Mouse (Mus musculus) myocyte (in vitro differentiated cells): Measurements from ENCODE around the gene Cwc22. TPM values are rescaled to one million over a fixed set of nuclear protein-coding genes. Genes with fewer than 3 reads are reported as not detected.

Experiments
- H3K27me3 ChIP-seq: one replicate; pipeline ENCODE4 v1.6.1; 2011; ENCODE audit not compliant: control insufficient read depth, insufficient read depth, insufficient read length
- H3K36me3 ChIP-seq: one replicate; pipeline ENCODE4 v1.6.1; 2011; ENCODE audit not compliant: control insufficient read depth, insufficient read depth
- H3K4me2 ChIP-seq: one replicate; pipeline ENCODE4 v1.6.1; 2011; ENCODE audit warnings: low read depth, control low read depth
- H3K4me3 ChIP-seq: one replicate; pipeline ENCODE4 v1.5.1; 2011; ENCODE audit warnings: mild to moderate bottlenecking, control low read depth, moderate library complexity
- H3K79me2 ChIP-seq: one replicate; pipeline ENCODE4 v1.6.1; 2011; ENCODE audit not compliant: control insufficient read depth, insufficient read depth
- H3ac ChIP-seq: one replicate; pipeline ENCODE4 v1.6.1; 2011; ENCODE audit not compliant: control insufficient read depth, insufficient read length
- CEBPB ChIP-seq: IDR thresholded peaks from 2 replicates; pipeline ENCODE4 v1.6.1; 2011; ENCODE audit warnings: mild to moderate bottlenecking, moderate library complexity; ENCODE audit not compliant: poor library complexity, insufficient read depth, severe bottlenecking
- E2F4 ChIP-seq: IDR thresholded peaks from one replicate; pipeline ENCODE4 v1.6.1; 2011; ENCODE audit warnings: mild to moderate bottlenecking, control low read depth, moderate library complexity; ENCODE audit not compliant: insufficient read depth
- MAX ChIP-seq: IDR thresholded peaks from one replicate; pipeline ENCODE4 v1.6.1; 2011; ENCODE audit warnings: low read depth, mild to moderate bottlenecking, control low read depth
- MYOD1 ChIP-seq, 3 experiments: IDR thresholded peaks; one replicate each; pipeline ENCODE4 v1.6.1; 2011; ENCODE audit warnings: control low read depth in 2 of 3, low read depth in 2 of 3, mild to moderate bottlenecking in 2 of 3, moderate library complexity in 1 of 3; ENCODE audit not compliant: insufficient read length in 2 of 3, control insufficient read depth in 1 of 3
- MYOG ChIP-seq, 3 experiments: IDR thresholded peaks; one replicate each; pipeline ENCODE4 v1.6.1; 2011; ENCODE audit warnings: control low read depth in 2 of 3, low read depth in 2 of 3, mild to moderate bottlenecking in 2 of 3; ENCODE audit not compliant: insufficient read length in 2 of 3, control insufficient read depth in 1 of 3, insufficient read depth in 1 of 3
- POLR2A ChIP-seq: IDR thresholded peaks from one replicate; pipeline ENCODE4 v1.6.1; 2011; ENCODE audit warnings: low read depth, mild to moderate bottlenecking, control low read depth, moderate library complexity; ENCODE audit not compliant: insufficient read length
- POLR2AphosphoS2 ChIP-seq: IDR thresholded peaks from one replicate; pipeline ENCODE4 v1.6.1; 2011; ENCODE audit warnings: low read depth, control low read depth; ENCODE audit not compliant: insufficient read length
- REST ChIP-seq: IDR thresholded peaks from one replicate; pipeline ENCODE4 v1.6.1; 2011; ENCODE audit warnings: mild to moderate bottlenecking, control low read depth, moderate library complexity; ENCODE audit not compliant: insufficient read depth, insufficient read length
- SRF ChIP-seq: IDR thresholded peaks from one replicate; pipeline ENCODE4 v1.6.1; 2011; ENCODE audit warnings: low read depth; ENCODE audit not compliant: control insufficient read depth, insufficient read length
- TCF12 ChIP-seq: IDR thresholded peaks from one replicate; pipeline ENCODE4 v1.6.1; 2011; ENCODE audit warnings: mild to moderate bottlenecking, control low read depth; ENCODE audit not compliant: poor library complexity, insufficient read depth, severe bottlenecking
- TCF3 ChIP-seq: IDR thresholded peaks from one replicate; pipeline ENCODE4 v1.6.1; 2011; ENCODE audit warnings: low read depth, control low read depth; ENCODE audit not compliant: insufficient read length
- USF1 ChIP-seq: IDR thresholded peaks from one replicate; pipeline ENCODE4 v1.6.1; 2011; ENCODE audit warnings: low read depth, mild to moderate bottlenecking, control low read depth, moderate library complexity
- polyA plus RNA-seq: library from polyadenylated mRNA; unstranded; fragments of >200 nt; fragmentation: generic; extraction: Trizol; gene quantifications from one replicate; pipeline ENCODE4 v1.2.1, GENCODE M21; 2012; ENCODE audit warnings: missing spikeins

Cwc22 gene
- polyA plus RNA-seq, 1 experiment, result 8.3 TPM

DNA sequence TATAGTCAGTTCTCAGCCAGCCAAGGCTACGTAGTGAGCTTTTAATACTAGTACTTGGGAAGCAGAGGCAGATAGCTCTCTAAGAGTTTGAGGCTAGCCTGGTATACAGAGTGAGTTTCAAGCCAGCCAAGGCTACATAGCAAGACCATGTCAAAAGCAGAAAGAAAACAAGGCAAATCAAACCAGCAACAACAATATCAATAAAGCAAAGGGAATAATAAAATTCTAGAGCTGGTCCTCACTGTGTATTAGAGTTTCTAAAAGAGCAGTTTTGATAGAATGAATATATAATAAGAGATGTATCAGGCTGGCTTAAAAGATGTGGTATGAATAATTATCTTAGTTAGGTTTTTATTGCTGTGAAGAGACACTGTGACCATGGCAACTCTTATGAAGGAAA, 2.0 kb upstream of the Cwc22 start:
- Histone ChIP-seq H3K4me2 (no peak overlapping the region), H3K4me3 (no peak overlapping the region), H3ac (no peak overlapping the region), H3K36me3 (no peaks in the 10 kb centered on the region), H3K27me3 (no peaks in the 10 kb centered on the region), H3K79me2 (peaks cover 24% of the 10 kb centered on the region)
- TF ChIP-seq REST (no peak), USF1 (no peak), TCF12 (no peak), CEBPB (no peak), MYOD1 (IDR thresholded peaks at IDR 0.05; ENCODE audit: control insufficient read depth in 1 of 3, insufficient read length in 2 of 3, low read depth in 2 of 3) (no peak), POLR2A (no peak), SRF (no peak)

GRCm38 (mm10) chr2:77947161-77947870, 1.1 kb upstream of the Cwc22 start:
- Histone ChIP-seq H3K27me3 (no peaks in the 10 kb centered on the region), H3K4me3 (no peak overlapping the region), H3K36me3 (peaks cover 3% of the 10 kb centered on the region), H3K4me2 (no peak overlapping the region), H3K79me2 (peaks cover 32% of the 10 kb centered on the region), H3ac (no peak overlapping the region)
- TF ChIP-seq POLR2AphosphoS2, result no peak

DNA sequence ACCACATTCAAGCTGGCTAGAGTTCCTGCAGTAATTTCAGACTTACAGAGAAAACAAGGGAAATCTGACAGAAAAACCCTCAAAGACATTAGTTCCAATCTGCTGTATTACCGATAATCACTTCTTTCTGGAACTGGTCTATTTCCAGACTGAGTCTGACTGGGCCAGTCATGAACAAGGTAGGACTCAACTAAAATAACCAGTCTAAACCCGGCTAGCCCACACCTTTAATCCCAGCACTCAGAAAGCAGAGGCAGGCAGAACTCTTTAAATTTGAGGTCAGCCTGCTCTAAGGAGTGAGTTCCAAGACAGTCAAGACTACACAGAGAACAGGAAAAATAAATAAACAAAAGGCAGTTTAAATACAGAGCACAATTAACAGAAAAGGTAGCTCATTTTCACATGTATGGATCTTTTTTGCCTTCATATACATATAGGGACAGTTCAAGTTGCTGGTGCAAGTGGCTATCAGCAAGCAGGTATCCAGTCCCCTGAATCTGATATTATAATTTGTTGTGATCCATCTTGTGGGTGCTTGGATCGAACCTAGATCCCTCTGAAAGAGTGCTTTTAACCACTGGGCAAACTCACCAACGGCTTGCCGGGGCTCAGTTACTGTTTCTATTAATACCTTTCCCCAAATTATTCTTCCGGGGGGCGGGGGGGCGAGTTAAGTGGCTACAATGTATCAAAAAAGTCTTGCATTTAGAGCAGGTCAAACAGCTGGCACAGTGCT, 1.1 kb downstream of the Cwc22 start:
- H3K79me2 ChIP-seq, result peaks cover 53% of the 10 kb centered on the region
- H3K4me3 ChIP-seq, result peak overlapping the region; percentile 88
- TF ChIP-seq SRF (no peak), USF1 (no peak), CEBPB (no peak), REST (no peak), POLR2A (no peak), POLR2AphosphoS2 (no peak)
- peaks cover 3% of the 10 kb centered on the region for H3K36me3 ChIP-seq
- H3K4me2 ChIP-seq, result peak overlapping the region; percentile 87
- H3ac ChIP-seq, result peak overlapping the region; percentile 69
- H3K27me3 ChIP-seq, result no peaks in the 10 kb centered on the region

DNA sequence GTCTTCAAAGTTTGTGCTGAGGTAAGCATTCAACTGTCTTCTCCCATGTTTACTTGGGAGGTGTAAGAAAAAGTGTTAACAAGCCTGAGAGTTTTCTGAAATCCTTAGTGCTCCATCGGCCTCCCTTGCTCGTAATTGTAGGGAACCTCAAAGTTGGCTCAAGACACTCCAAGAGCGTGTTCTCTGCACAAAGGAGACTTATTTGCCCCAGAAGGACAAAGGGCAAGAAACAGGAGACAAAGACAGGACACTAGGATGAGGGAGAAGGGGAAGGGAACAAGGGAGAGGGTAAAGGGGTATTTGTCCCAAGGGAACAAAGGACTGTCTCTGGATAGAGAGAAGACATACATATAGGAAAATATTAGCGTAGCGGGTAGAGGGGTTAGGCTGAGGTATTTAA, 1.9 kb downstream of the Cwc22 start:
- Histone ChIP-seq H3K4me2 (no peak overlapping the region), H3K27me3 (no peaks in the 10 kb centered on the region), H3K79me2 (peaks cover 60% of the 10 kb centered on the region), H3ac (no peak overlapping the region), H3K4me3 (peak overlapping the region; percentile 88), H3K36me3 (peaks cover 9% of the 10 kb centered on the region)
- TF ChIP-seq MYOD1 (IDR thresholded peaks at IDR 0.05; ENCODE audit: control insufficient read depth in 1 of 3, insufficient read length in 2 of 3, low read depth in 2 of 3), result no peak
- TF ChIP-seq MYOG (IDR thresholded peaks at IDR 0.05; ENCODE audit: control insufficient read depth in 1 of 3, insufficient read depth in 1 of 3, insufficient read length in 2 of 3, low read depth in 2 of 3), result no peak
- no peak for TF ChIP-seq CEBPB
- TF ChIP-seq REST, result no peak
- TF ChIP-seq POLR2A, result no peak
- no peak for TF ChIP-seq TCF12
- no peak for TF ChIP-seq MAX
- TF ChIP-seq E2F4, result no peak
- TF ChIP-seq POLR2AphosphoS2, result no peak
- no peak for TF ChIP-seq USF1
- no peak for TF ChIP-seq TCF3
- no peak for TF ChIP-seq SRF

- H3K27me3 ChIP-seq, result no peaks in the 10 kb centered on the region
- no peak overlapping the region for H3K4me2 ChIP-seq
- H3K36me3 ChIP-seq, result peaks cover 11% of the 10 kb centered on the region
- H3ac ChIP-seq, result no peak overlapping the region
- no peak overlapping the region for H3K4me3 ChIP-seq
- no peak for TF ChIP-seq SRF
- TF ChIP-seq CEBPB, result no peak
- TF ChIP-seq REST, result no peak
- no peak for TF ChIP-seq MYOG (IDR thresholded peaks at IDR 0.05; ENCODE audit: control insufficient read depth in 1 of 3, insufficient read depth in 1 of 3, insufficient read length in 2 of 3, low read depth in 2 of 3)
- H3K79me2 ChIP-seq, result peaks cover 74% of the 10 kb centered on the region
Measured at GRCm38 (mm10) chr2:77941944-77942343, 4.2 kb downstream of the Cwc22 start.

GRCm38 (mm10) chr2:77938317-77938716, 7.9 kb downstream of the Cwc22 start:
- Histone ChIP-seq H3K4me2 (no peak overlapping the region), H3K79me2 (peaks cover 50% of the 10 kb centered on the region), H3ac (no peak overlapping the region), H3K36me3 (peaks cover 19% of the 10 kb centered on the region), H3K4me3 (no peak overlapping the region), H3K27me3 (no peaks in the 10 kb centered on the region)
- TF ChIP-seq REST, result no peak
- TF ChIP-seq USF1, result no peak
- no peak for TF ChIP-seq MAX
- no peak for TF ChIP-seq SRF
- no peak for TF ChIP-seq E2F4
- no peak for TF ChIP-seq POLR2AphosphoS2
